Comparison of ENCODE assay signal across 8 mouse cellular contexts in genomic region chr11:69340161-69341131, GRCm38 (mm10). TPM values are rescaled to one million over a fixed set of nuclear protein-coding genes. Genes with fewer than 3 reads are reported as not detected.
DNase-seq lines count a peak whose midpoint lies in the region; ATAC-seq lines count a peak whose summit lies in the region.

Gene Rnf227 (plus strand): TSS chr11:69340461.

- peaks cover 6% of the 10 kb centered on the region for H3K9me3 ChIP-seq in embryonic facial prominence, embryonic 12.5 days
- H3K9me3 ChIP-seq in limb, embryonic 10.5 days (replicated peaks), result no peaks in the 10 kb centered on the region
- H3K9me3 ChIP-seq in midbrain, embryonic 11.5 days (ENCODE audit: control insufficient read depth, low read length), result no peaks in the 10 kb centered on the region; the same call in 1 of the 2 replicates

- no peaks in the 10 kb centered on the region for H3K27me3 ChIP-seq in embryonic facial prominence, embryonic 12.5 days
- H3K27me3 ChIP-seq in limb, embryonic 10.5 days (ENCODE audit: low read depth, poor library complexity, severe bottlenecking), result peaks cover 30% of the 10 kb centered on the region
- peaks cover 9% of the 10 kb centered on the region for H3K27me3 ChIP-seq in midbrain, embryonic 11.5 days (ENCODE audit: control insufficient read depth, insufficient read depth, low read length)

- peak within 1 kb of the TSS; percentile 89 for H3K27ac ChIP-seq in embryonic facial prominence, embryonic 12.5 days
- peak within 1 kb of the TSS; percentile 91 for H3K27ac ChIP-seq in limb, embryonic 10.5 days
- peak within 1 kb of the TSS; percentile 44; the same call in 1 of the 2 replicates for H3K27ac ChIP-seq in midbrain, embryonic 11.5 days (ENCODE audit: low read depth, low read length)

- peak within 1 kb of the TSS; percentile 70 for H3K9ac ChIP-seq in embryonic facial prominence, embryonic 12.5 days
- peak within 1 kb of the TSS; percentile 74 for H3K9ac ChIP-seq in midbrain, embryonic 11.5 days (ENCODE audit: low read length)

- DNase-seq in adrenal gland, postnatal 36 days, result peak; percentile 75 to 87
- peak; percentile 72 to 83 for DNase-seq in heart, adult 18-20 months
- DNase-seq in kidney, adult 11 months, result peak; percentile 43
- peak; percentile 87 for DNase-seq in limb, embryonic 10.5 days (ENCODE audit: low spot score)
- peak; percentile 98 for DNase-seq in midbrain, embryonic 11.5 days (ENCODE audit: low spot score, missing footprints)
- DNase-seq in right cerebral cortex, postnatal 36 days (ENCODE audit: low spot score in 2 of 2), result peak; percentile 63 to 73
- DNase-seq in yolk sac, embryonic 10.5 days (ENCODE audit: low spot score), result peak; percentile 69

- peaks cover 25% of the 10 kb centered on the region for H3K36me3 ChIP-seq in embryonic facial prominence, embryonic 12.5 days
- H3K36me3 ChIP-seq in limb, embryonic 10.5 days, result peaks cover 29% of the 10 kb centered on the region
- H3K36me3 ChIP-seq in midbrain, embryonic 11.5 days (ENCODE audit: control insufficient read depth, insufficient read depth, low read length), result peaks cover 7% of the 10 kb centered on the region

- peak; percentile 86 for ATAC-seq in embryonic facial prominence, embryonic 12.5 days (ENCODE audit: insufficient number of reproducible peaks, insufficient read depth, low FRiP score, low TSS enrichment)
- ATAC-seq in midbrain, embryonic 11.5 days (ENCODE audit: low FRiP score), result peak; percentile 89

- peak within 1 kb of the TSS; percentile 83 for H3K4me2 ChIP-seq in embryonic facial prominence, embryonic 12.5 days (replicated peaks)
- peak within 1 kb of the TSS; percentile 80 for H3K4me2 ChIP-seq in midbrain, embryonic 11.5 days

- WGBS in embryonic facial prominence, embryonic 12.5 days, result 2% methylated on average over 98 of the region's 99 CpGs
- WGBS in limb, embryonic 10.5 days, result 2% methylated on average over 99 of the region's 99 CpGs
- 2% methylated on average over 98 of the region's 99 CpGs for WGBS in midbrain, embryonic 11.5 days

- H3K4me1 ChIP-seq in embryonic facial prominence, embryonic 12.5 days, result peaks cover 11% of the 10 kb centered on the region
- H3K4me1 ChIP-seq in limb, embryonic 10.5 days, result peaks cover 19% of the 10 kb centered on the region
- peaks cover 15% of the 10 kb centered on the region for H3K4me1 ChIP-seq in midbrain, embryonic 11.5 days (ENCODE audit: control insufficient read depth, insufficient read depth, low read length)

- H3K4me3 ChIP-seq in embryonic facial prominence, embryonic 12.5 days, result peak within 1 kb of the TSS; percentile 55
- H3K4me3 ChIP-seq in limb, embryonic 10.5 days, result peak within 1 kb of the TSS; percentile 67
- peak within 1 kb of the TSS; percentile 53 for H3K4me3 ChIP-seq in midbrain, embryonic 11.5 days (ENCODE audit: low read depth, low read length)

RNA-seq across cellular contexts. Expression of gene Rnf227, which starts in this region (rescaled TPM):
- 1 to 10 TPM; 4.7 to 6.6 TPM for total RNA-seq in adrenal gland, postnatal 36 days (2021)
- polyA plus RNA-seq in embryonic facial prominence, embryonic 12.5 days (2016; fragmentation: Nextera tagmentation; extraction: Ambion mirVana), result 24.1 and 25.0 TPM in 2 replicates
- under 1 TPM; 0.41 to 0.57 TPM for total RNA-seq in heart, adult 18-20 months (2021)
- 14.2 and 20.6 TPM in 2 replicates for polyA plus RNA-seq in limb, embryonic 10.5 days (2016; fragmentation: Nextera tagmentation; extraction: Ambion mirVana)
- polyA plus RNA-seq in midbrain, embryonic 11.5 days (2014; fragmentation: Nextera tagmentation; extraction: Ambion mirVana), result 29.6 and 30.4 TPM in 2 replicates

Comparison
In these comparisons a context has a peak if more than half of its experiments do, and no peak if none do; other contexts are left out.
1. Peak in every context shown above with its lines: DNase-seq, ATAC-seq, H3K4me3 ChIP-seq and H3K27ac ChIP-seq.
2. Peak in DNase-seq in heart, adult 18-20 months; RNA of the gene not detected or under 1 TPM.
3. DNase-seq: peak in every context shown above with its lines; median percentile 98 in midbrain, embryonic 11.5 days; 87 in limb, embryonic 10.5 days; 81 in adrenal gland, postnatal 36 days; 78 in heart, adult 18-20 months; 69 in yolk sac, embryonic 10.5 days; 68 in right cerebral cortex, postnatal 36 days; 43 in kidney, adult 11 months.